Mouse (Mus musculus) adrenal gland, adult (tissue): ENCODE results near the gene Rbm19.

Experiments used
- DNase-seq, 2 experiments: peaks; one replicate each; pipeline ENCODE4 v3.0.0; 2022 to 2023; ENCODE audit warnings: low spot score in 1 of 2; ENCODE audit not compliant: inconsistent age in 2 of 2

Rbm19 gene

DNA sequence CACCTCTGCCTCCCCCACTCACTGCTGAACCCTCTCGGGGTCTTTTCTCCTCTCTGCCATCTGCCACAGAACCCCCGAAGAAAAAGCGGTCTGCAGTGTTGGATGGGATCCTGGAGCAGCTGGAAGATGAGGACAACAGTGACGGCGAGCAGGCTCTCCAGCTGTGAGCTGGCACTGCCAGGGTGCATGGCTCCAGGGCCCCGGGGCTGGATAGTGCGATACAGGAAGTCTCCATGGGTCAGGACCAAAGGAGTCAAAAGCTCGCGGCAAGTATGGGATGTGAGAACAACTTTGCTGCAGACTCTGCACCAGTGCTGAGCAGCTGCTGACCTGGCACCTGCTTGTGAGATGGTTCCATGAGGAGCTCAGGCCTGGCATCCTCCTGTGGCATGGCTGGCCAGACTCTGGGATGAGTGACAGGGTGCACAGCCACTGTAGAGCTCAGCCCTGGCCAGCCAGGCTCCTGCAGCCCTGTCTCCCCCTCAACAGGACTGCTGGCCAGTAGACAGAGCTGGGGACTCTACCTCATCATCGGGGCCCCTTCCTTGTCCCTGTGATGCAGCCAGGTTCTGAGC lies 81.6 kb downstream of the Rbm19 start:
- DNase-seq = no peak

DNA sequence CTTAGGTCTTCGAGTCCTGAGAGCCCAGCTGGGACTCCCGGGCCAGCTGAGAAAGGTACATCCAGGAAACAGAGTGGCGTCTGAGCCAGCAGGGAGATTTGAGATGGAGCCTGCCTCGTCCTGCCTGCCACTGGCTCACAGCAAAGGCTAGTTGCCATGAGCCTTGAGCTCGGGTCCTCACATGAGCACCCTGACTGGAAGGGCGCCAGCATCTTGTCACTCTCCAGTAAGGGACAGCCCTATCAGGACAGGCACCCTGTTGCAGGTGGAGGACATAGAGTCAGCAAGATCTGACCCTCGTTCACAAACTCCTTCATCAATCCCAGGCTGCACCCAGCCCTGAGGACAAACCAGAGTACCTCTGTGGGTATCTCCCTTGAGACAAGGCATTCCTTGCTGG lies 83.6 kb downstream of the Rbm19 start:
- no peak for DNase-seq

DNA sequence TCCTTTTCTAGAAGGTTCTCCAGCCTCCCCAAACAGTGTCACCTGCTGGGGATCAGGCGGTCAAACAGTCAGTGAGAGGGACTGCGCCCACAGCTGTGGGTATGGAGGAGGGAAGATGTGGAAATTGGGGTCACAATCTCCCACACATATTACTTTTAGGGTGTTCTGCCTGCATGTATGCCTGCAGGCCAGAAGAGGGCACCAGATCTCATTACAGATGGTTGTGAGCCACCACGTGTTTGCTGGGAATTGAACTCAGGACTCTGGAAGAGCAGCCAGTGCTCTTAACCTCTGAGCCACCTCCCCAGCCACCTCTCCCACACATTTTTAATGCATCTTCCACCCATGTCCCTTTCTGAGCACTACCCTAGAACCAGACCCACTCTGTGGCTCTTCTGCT lies 88.1 kb downstream of the Rbm19 start:
- no peak for DNase-seq

DNA sequence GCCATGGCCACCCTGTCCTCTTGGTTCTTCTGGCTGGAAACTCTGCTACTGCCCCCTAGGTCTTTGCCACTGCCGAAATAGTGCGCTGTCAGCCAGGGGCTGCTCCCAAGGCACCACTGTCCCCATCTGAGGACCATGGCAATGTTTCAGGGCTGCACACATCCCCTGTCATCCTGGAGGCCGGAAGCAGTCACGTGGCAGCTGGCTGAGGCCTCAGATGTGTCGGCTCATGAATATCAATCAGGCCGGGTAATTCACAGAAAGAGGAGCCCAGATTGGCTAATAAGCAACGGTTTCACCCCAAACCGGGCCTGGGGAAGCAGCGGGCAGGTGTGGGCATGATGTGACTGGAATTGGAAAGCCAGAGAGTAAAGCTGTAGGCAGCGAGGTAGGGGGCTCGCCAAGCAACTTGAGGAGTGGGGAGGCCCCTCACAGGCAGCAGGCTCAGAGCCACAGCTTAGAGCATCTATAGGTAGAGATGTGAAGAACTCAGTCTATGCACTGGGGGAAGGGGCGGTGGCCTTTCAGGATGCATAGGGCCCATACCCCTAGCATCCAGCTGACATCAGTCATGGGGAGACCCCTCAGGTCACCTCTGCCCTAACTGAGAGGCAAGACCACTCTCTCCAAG lies 90.2 kb downstream of the Rbm19 start:
- DNase-seq = no peak

DNA sequence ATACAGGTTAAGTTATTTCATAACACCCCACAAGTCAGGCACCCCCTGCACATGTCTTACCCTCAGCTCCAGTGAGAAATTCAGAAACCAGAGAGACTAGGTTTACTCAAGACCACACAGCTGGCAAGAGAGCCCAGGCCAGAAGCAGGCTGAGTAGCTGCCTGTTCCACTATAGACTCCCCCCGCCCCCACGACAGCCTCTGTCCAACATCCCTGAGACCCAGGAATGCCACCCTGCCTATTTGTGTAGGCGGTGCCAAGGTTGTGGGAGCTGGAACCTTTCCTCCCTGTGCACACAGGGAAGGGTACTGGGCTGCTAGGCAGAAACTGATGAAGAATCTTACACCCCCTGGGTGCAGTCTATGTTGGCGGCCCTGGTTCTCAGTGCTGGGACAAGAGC lies 91.2 kb downstream of the Rbm19 start:
- DNase-seq = peak in 1 of 2 experiments; percentile 58

DNA sequence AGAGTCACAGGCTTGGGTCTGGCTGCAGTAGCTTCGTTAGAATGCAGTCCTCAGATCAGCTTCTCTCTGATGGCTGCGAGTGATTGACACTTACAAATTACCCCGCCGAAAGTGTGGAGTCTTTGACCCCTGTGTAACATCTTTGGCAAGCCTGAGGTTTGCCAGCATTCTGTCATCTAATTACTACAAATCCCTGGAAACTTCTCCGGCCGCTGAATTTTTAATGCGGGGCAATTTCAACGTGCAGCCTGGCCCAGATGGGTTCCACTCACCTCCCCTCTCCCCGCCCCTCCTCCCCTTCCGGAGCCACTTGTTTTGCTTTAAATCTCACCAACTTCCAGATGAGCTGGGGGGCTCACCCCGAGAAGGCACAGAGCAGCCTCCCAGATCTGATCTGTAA lies 94.4 kb downstream of the Rbm19 start:
- DNase-seq = no peak

DNA sequence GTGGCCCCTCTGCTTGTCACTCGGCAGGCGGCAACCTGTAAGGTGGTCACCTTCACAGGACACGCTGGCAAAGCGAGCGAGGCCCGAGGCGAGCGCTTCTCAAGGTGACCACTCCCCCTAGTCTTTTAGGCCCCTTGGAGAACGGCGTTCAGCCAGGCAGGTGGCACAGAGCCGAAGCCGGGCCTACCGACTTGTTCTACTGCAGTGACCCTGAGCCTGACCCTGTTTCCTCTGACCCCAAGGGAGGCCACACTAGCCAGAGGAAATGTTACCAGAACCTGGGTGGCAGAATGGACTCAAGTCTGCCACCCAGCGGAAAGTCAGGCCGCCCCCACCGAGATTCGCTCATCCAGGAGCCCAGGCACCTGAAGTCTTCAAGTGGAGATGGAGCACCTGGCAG lies 94.9 kb downstream of the Rbm19 start:
- DNase-seq = peak in 1 of 2 experiments; percentile 62

DNA sequence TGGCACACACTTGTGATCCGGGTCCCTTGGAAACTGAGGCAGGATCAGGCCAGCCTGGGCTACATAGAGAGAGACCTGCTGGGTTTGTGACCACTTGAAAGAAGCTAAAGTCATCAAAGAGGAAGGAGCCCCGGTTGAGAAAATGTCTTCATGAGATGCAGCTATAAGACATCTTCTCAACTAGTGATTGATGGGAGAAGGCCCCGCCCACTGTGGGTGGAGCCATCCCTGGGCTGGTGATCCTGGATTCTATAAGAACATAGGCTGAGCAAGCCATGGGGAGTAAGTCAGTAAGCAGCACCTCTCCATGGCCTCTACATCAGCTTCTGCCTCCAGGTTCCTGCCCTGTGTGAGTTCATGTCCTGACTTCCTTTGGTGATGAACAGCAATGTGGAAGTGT lies 98.2 kb downstream of the Rbm19 start:
- DNase-seq = no peak

DNA sequence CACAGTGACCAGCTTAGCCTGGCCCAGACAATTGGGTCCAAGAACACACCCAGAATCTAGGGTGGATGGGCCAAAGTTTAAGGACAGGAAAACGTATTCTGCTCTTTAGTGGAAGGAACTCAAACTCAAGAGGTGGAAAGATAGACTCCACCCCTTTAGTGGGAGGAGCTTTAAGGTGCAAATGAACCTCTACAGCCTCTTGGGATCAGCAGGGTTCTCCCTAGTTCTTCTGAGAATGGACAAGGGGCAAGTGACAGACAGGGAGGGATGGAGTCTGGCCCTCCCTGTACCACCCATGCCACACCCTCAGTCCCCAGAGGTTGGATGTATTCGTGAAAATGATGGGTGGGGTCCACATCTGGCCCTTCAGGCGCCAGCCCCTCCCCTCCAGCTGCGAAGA lies 105.0 kb downstream of the Rbm19 start:
- DNase-seq = no peak

DNA sequence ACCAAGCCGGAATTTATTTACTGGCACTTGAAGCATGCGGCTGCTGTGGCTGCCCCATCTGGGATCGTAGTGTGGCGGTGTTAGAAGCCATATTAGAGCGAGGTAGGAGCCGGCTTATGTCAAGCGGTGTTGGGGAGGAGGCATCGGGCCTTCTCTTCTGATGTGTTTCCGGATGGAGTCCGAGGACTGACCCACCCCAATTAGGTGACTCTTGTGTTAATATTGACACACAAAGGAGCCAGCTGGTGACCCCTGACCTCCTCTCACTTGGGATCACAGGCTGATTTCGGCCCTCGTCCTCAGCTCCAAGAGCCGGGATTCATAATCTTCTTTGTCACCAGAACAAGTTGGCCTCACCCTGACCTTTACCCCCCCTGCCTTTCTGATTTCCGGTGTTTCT lies 109.1 kb downstream of the Rbm19 start:
- no peak for DNase-seq

DNA sequence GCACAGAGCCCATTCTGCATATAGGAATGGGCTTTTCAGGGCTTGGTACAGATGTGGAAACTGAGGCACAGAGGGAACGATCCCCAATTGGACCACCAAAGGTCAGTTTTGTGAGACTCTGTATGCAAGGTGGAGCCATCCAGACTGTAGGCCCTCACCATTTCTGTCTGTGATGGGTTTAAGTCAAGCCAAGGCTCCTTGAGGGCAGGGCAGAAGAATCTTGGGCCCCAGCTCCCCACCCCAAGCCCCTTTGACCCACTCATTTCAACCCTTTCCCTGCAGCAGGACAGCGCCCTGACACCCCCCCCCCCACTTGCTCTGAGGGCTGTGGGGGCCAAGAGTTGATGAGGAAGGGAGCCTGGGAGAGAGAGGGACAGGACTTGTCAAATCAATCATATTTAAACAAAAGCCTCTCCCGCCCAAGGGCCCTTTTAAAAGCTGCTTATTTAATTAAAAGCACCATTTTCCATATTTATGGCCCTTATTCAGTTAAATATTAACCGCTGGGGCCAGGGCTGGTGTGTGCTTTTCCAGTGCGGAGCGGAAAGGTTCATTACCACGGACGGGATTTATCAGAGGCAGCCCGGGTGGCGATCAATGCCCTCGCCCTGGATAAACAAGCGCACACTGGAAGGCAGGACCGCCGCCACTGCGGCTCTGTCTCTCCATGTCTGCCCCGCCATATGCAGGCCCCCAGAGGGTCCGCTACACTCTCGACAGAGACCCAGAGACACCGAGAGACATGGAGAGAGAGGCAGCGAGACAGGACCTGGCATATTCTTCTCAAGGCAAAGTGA lies 112.5 kb downstream of the Rbm19 start:
- no peak for DNase-seq

DNA sequence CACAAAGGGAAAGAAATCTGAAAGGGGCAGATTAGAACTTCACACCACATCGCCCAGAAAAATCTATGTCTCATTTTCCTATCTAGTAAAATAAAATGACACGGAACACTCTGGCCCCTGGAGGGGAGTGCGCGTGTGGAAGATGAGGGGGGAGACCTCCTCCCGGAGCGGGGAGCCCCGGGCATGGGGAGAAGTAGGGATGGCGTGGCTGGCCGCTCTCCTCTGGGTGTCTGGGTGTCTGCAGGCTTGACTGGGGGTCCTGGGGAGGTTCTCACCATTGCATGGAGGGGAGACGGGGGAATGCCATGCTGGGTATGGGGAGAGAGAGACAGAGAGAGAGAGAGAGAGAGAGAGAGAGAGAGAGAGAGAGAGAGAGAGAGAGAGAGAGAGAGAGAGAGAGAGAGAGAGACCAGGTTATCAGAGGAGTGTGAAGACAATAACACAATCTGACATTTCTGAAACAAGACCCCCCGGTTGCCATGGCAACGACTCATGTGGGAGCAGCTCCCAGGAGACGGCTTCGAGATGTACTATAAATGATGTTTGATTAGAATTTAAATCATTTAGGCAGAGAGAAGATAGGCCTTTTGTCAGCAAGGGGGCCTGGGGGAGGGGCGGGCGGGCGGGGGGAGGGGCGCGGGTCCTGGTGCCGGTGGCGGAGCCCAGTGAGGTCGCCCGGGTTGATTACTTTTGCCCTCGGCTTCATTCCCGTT lies 115.3 kb downstream of the Rbm19 start:
- DNase-seq = no peak

DNA sequence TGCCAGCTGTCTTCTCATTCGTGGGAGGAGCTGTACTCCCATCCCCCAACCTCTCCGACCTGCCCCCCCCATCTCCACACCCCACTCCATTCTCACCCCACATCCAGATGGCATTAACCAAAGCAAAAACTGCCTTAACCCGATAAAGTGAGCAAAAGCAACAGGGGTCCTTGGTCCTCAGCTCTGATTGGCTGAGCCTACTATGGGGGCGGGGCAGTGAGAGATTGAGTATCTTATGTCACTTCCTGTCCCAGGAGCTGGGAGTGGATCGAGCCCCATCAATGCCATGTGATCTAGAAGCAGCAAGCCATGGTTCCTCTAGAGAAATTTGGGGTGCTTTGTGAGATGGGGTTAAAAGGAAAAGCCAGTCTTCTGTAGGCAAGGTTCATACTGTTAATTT lies 118.9 kb downstream of the Rbm19 start:
- no peak for DNase-seq

DNA sequence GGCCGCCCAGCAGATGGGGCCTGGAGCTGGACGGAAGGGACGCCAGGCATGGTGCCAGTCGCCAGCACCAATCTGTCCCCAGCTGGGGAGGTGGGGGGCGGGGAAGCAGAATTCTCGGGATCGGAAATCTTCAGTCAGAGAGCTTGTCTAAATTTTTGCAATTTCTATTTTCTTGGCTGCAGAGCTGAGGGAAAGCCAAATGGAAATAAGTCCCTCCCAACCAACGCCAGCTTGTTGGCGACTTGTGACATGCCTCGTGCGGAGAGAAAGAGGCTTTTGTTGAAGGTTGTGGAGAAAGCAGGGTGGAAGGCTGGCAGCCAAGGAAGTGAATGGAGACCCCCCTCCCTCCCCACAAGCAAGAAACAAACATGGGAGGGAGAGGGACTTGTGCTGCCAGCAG lies 119.3 kb downstream of the Rbm19 start:
- DNase-seq = no peak

DNA sequence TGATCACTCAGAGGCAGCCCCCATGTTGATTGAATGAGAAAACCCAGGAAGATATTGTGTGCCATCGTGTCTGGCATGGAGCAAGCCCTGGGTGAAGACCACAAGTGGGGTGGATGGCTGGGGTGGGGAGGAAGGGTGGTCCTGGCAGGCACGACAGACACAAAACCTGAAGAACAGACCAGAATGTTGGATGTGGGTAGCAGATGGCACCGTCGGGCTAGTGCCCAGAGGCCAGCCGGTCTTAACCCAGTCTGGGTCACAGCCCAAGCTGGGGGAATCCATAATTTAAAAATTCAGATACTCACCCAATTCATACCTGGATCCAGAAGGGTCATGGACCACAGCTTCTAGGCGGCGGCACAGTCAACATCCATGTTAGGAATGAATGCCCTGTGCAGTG lies 123.8 kb downstream of the Rbm19 start:
- no peak for DNase-seq

DNA sequence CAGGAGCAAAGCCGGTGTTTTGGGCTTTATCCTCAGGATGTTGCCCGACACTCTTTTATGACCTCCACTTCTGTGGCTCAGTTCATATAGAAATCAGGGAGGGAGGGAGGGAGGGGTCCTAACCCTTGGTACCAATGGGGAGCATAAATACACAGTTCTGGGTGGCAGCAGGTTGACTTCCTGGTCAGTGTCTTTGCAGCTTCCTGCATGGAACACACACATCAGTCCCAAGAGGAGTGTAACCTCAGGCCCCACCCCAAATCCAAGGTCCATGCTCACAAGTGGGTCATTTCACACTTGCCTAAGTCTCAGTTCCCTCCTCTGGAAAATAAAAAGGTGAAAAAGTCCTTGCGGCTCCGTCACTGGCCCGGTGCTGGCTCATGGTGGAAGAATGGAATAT lies 129.1 kb downstream of the Rbm19 start:
- no peak for DNase-seq
